Mouse (Mus musculus) heart, adult 2 months (tissue): ENCODE results near the gene Dlg3. TPM values are rescaled to one million over a fixed set of nuclear protein-coding genes. Genes with fewer than 3 reads are reported as not detected.

ENCODE experiments used
- DNase-seq, 2 experiments: peaks; one replicate each; pipeline ENCODE4 v3.0.0; 2021
- H3K27ac ChIP-seq: fragments of 200-600 bp; 2 replicates; pipeline ENCODE4 v1.8.1; 2022
- H3K27me3 ChIP-seq: fragments of 200-500 bp; 2 replicates; pipeline ENCODE4 v1.6.1; 2012; ENCODE audit warnings: mild to moderate bottlenecking, low read length, inconsistent platforms, mixed read lengths; ENCODE audit not compliant: control insufficient read depth, insufficient read depth
- H3K36me3 ChIP-seq: fragments of 200-500 bp; 2 replicates; pipeline ENCODE4 v1.6.1; 2012; ENCODE audit warnings: low read length, inconsistent platforms; ENCODE audit not compliant: control insufficient read depth, insufficient read depth
- H3K4me1 ChIP-seq: fragments of 200-500 bp; 2 replicates; pipeline ENCODE4 v1.6.1; 2011; ENCODE audit warnings: low read length; ENCODE audit not compliant: control insufficient read depth, insufficient read depth
- H3K4me3 ChIP-seq: fragments of 200-600 bp; 2 replicates; pipeline ENCODE4 v1.8.1; 2022
- H3K79me2 ChIP-seq: fragments of 200-500 bp; replicated peaks from 2 replicates; pipeline ENCODE4 v1.6.1; 2012; ENCODE audit warnings: mild to moderate bottlenecking, inconsistent platforms, low read length, moderate library complexity, mixed read lengths; ENCODE audit not compliant: control insufficient read depth, insufficient read depth
- H3K9ac ChIP-seq: fragments of 200-500 bp; 2 replicates; pipeline ENCODE4 v1.6.1; 2012; ENCODE audit warnings: low read depth, mild to moderate bottlenecking, control low read depth, inconsistent platforms, low read length, mixed read lengths
- CTCF ChIP-seq: fragments of 200-600 bp; IDR thresholded peaks from 2 replicates; pipeline ENCODE4 v1.8.1; 2022; ENCODE audit warnings: antibody characterized with exemption, mild to moderate bottlenecking, moderate library complexity
- EP300 ChIP-seq: fragments of 200-500 bp; IDR thresholded peaks from 2 replicates; pipeline ENCODE4 v1.6.1; 2011; ENCODE audit warnings: low read depth, low read length, control low read depth; ENCODE audit not compliant: insufficient read depth
- POLR2A ChIP-seq: fragments of 200-500 bp; IDR thresholded peaks from 2 replicates; pipeline ENCODE4 v1.6.1; 2011; ENCODE audit warnings: mild to moderate bottlenecking, low read depth, low read length, control low read depth; ENCODE audit not compliant: insufficient read depth
- WGBS: fragments of 180-500 bp; shearing (Covaris S2); methylation state at CpG from one replicate; pipeline ENCODE4 v1.1.7; 2018; 5-methylcytosine and 5-hydroxymethylcytosine counted together
- intact Hi-C: fragments of 180-260 bp; cut with DNase I; formaldehyde crosslinking; loops from one replicate; pipeline ENCODE4 v1.15.1; 2025
- polyA plus RNA-seq: library from polyadenylated mRNA; depleted of rRNA; stranded (reverse); fragments of >200 nt; gene quantifications from 2 replicates; pipeline ENCODE4 v1.2.3, GENCODE M21; 2012
- total RNA-seq, 2 experiments: library from RNA; stranded (reverse); gene quantifications; 2 replicates each; pipeline ENCODE4 v1.2.3; 2021

Dlg3 gene
- total and polyA plus RNA-seq, 3 experiments = 2.6 to 3.0 (median 2.7) TPM

DNA sequence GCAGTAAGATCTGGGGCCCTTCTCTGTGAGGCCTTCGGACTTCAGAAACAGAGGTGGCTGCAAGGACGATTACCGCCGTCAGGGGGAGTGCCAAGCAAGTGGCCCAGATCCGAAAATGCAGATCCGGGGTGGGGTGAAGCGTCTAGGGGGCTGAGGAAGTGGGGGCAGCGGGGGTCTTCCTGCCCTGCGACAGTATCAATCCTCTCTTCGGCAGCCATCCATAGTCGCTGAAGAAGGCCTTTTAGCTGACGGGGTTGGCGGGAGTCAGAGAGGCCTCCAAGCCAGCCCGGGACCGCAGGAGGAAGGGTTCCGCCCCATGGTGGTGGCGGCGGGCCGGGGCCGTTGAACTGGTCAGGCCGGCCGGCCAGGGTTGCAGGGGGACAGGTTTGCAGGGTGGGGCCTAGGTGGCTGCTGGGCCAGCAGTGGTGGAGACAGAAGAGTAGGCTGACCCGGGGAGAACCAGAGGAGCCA is 6.9 kb downstream of the Dlg3 start:
- intact Hi-C loops = no loop called here
- Histone ChIP-seq H3K79me2 (no peaks in the 10 kb centered on the region), H3K27me3 (no peaks in the 10 kb centered on the region), H3K36me3 (no peaks in the 10 kb centered on the region), H3K9ac (peak overlapping the region; percentile 86), H3K27ac (peak overlapping the region; percentile 52; the same call in 1 of the 2 replicates), H3K4me1 (no peaks in the 10 kb centered on the region; the same call in none of the 2 replicates), H3K4me3 (peak overlapping the region; percentile 52)
- WGBS = 15% methylated on average over 23 of the region's 23 CpGs
- TF ChIP-seq POLR2A = no peak
- TF ChIP-seq CTCF = peak; percentile 72
- DNase-seq = peak; percentile 75 to 79

DNA sequence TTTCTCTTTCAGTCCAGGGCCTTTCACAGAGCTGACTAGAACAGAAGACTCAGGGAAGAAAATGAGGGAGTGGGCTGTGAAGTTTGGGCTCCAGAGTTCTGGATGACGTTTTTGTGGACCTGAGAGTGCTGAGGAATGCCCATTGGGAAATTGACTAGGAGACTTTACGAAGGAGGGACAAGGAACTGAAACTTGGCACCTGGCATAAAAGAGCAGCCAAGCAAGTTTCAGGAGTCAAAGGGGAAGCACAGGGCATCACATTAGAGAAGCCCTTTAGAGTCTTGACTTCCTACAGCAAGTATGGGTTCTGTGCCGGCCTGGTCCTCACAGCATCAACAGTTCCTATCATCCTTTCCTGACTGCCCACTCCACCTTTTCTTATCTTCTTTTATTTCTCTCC is 7.9 kb downstream of the Dlg3 start:
- H3K27me3 ChIP-seq = no peaks in the 10 kb centered on the region
- DNase-seq = no peak
- H3K79me2 ChIP-seq = no peaks in the 10 kb centered on the region
- intact Hi-C loops = no loop called here
- H3K27ac ChIP-seq = no peak overlapping the region
- H3K9ac ChIP-seq = no peak overlapping the region
- WGBS = 85% methylated on average over 3 of the region's 3 CpGs
- no peak overlapping the region for H3K4me3 ChIP-seq
- TF ChIP-seq CTCF (no peak), POLR2A (no peak), EP300 (no peak)
- H3K4me1 ChIP-seq = no peaks in the 10 kb centered on the region; the same call in none of the 2 replicates
- no peaks in the 10 kb centered on the region for H3K36me3 ChIP-seq

DNA sequence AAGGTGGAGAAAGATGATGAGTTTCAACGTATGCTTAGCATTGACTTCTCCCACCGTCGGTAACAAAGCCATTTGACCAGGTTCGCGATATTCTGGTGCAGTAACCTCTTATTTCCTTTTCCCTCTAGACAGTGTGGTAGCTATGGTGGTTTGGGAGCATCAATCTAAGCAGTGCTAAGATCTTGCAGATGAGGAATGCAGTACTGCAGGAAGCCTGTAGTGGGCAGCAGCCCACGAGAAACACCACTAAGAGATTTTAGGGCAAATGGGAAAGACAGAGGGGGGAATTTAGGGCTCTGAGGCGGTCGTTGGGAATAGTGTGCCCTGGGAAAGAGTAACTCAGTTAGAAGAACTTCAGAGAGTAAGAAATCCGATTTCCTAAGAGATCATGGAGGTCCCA is 9.0 kb downstream of the Dlg3 start:
- peak overlapping the region; percentile 74 for H3K27ac ChIP-seq
- intact Hi-C loops = no loop called here
- H3K36me3 ChIP-seq = no peaks in the 10 kb centered on the region
- peak overlapping the region; percentile 48 for H3K4me3 ChIP-seq
- TF ChIP-seq POLR2A (no peak), CTCF (peak; percentile 90)
- no peaks in the 10 kb centered on the region for H3K79me2 ChIP-seq
- 20% methylated on average over 9 of the region's 9 CpGs for WGBS
- H3K27me3 ChIP-seq = no peaks in the 10 kb centered on the region
- peak; percentile 42 to 64 for DNase-seq
- H3K9ac ChIP-seq = no peak overlapping the region
- no peaks in the 10 kb centered on the region; the same call in none of the 2 replicates for H3K4me1 ChIP-seq

DNA sequence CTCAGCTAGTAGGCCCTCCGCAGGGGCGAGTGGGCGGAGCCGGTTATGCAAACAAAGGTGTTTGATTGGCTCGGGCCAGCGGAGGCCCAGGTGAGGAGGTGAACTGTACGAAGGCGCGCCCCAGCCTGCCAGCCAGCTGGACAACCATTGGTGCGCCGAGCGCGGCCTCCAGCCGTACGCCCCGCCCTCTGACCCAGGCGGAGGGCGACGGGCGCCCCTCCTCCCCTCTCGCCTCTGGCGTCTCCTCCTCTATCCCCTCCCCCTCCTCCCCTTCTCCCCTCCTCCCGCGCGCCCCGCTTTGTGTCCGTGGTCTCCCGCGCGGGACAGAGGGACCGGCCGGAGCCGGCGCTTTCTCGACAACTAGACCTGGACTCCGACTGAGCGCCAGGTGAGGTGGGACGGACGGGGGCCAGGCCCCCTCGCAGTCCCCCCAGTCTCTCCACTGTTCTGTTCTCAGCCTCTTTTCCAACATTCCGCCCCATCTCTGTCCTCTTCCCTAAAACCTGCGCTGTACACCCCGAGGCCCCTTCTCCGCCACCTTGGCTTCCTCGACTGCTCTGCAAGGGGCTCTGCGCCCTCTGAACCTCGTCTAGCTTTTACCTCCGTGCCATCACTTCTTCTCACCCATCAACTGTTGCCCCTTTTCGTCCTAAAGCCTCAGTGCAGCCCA is 9.6 kb downstream of the Dlg3 start:
- Histone ChIP-seq H3K9ac (peak overlapping the region; percentile 77), H3K27me3 (no peaks in the 10 kb centered on the region), H3K4me3 (peak overlapping the region; percentile 48), H3K79me2 (no peaks in the 10 kb centered on the region), H3K36me3 (no peaks in the 10 kb centered on the region), H3K27ac (peak overlapping the region; percentile 74), H3K4me1 (no peaks in the 10 kb centered on the region; the same call in none of the 2 replicates)
- intact Hi-C loops = no loop called here
- DNase-seq = peak; percentile 75 to 81
- no peak for TF ChIP-seq CTCF
- no peak for TF ChIP-seq EP300
- no peak for TF ChIP-seq POLR2A
- 19% methylated on average over 28 of the region's 49 CpGs for WGBS

- H3K27ac ChIP-seq = peak overlapping the region; percentile 74
These were observed 10.2 kb downstream of the Dlg3 start for GRCm38 (mm10) chrX:100777655-100778234.

GRCm38 (mm10) chrX:100778397-100778796 is 10.9 kb downstream of the Dlg3 start:
- WGBS = 53% methylated on average over 5 of the region's 5 CpGs
- no peak for DNase-seq
- no peak overlapping the region for H3K27ac ChIP-seq
- no peaks in the 10 kb centered on the region for H3K36me3 ChIP-seq
- no peak overlapping the region for H3K4me3 ChIP-seq
- H3K4me1 ChIP-seq = no peaks in the 10 kb centered on the region; the same call in none of the 2 replicates
- TF ChIP-seq CTCF = no peak
- TF ChIP-seq EP300 = no peak
- no peak for TF ChIP-seq POLR2A
- H3K79me2 ChIP-seq = no peaks in the 10 kb centered on the region
- H3K27me3 ChIP-seq = no peaks in the 10 kb centered on the region
- no peak overlapping the region for H3K9ac ChIP-seq
- intact Hi-C loops = no loop called here

More at GRCm38 (mm10) chrX:100777655-100778234, 10.2 kb downstream of the Dlg3 start:
- H3K27me3 ChIP-seq = no peaks in the 10 kb centered on the region
- intact Hi-C loops = no loop called here
- DNase-seq = no peak
- WGBS = 39% methylated on average over 10 of the region's 10 CpGs
- H3K36me3 ChIP-seq = no peaks in the 10 kb centered on the region
- H3K4me3 ChIP-seq = peak overlapping the region; percentile 48
- TF ChIP-seq EP300 = no peak
- TF ChIP-seq CTCF = no peak
- H3K79me2 ChIP-seq = no peaks in the 10 kb centered on the region
- peak overlapping the region; percentile 77 for H3K9ac ChIP-seq
- no peaks in the 10 kb centered on the region; the same call in none of the 2 replicates for H3K4me1 ChIP-seq
